Comparison of ENCODE assay signal across 8 mouse cellular contexts in genomic region chr10:9092237-9092885, GRCm38 (mm10).
DNase-seq lines count a peak whose midpoint lies in the region.

No protein-coding gene starts in this region.

- DNase-seq in gastrocnemius, adult 18-20 months (ENCODE audit: low spot score) = peak; percentile 1
- no peak for DNase-seq in gastrocnemius, postnatal 36 days
- DNase-seq in urinary bladder, postnatal 14 days (ENCODE audit: low spot score) = peak; percentile 51
- DNase-seq in urinary bladder, adult 2 months (ENCODE audit: low spot score) = no peak
- peak; percentile 79 to 86 for DNase-seq in heart, postnatal 10 days
- peak; percentile 51 for DNase-seq in lung, postnatal 36 days
- no peak for DNase-seq in left cerebral cortex, postnatal 36 days (ENCODE audit: low spot score in 2 of 2)
- DNase-seq in layer of hippocampus, adult 9-10 months (ENCODE audit: low spot score) = no peak

- intact Hi-C loops in gastrocnemius, postnatal 36 days (cut with DNase I) = no loop called here
- intact Hi-C loops in heart, postnatal 10 days (cut with DNase I) = no loop called here
- intact Hi-C loops in left cerebral cortex, postnatal 36 days (cut with DNase I) = no loop called here

Comparison
In these comparisons a context has a peak if more than half of its experiments do, and no peak if none do; other contexts are left out.
1. DNase-seq: peak in gastrocnemius, adult 18-20 months (single experiment), urinary bladder, postnatal 14 days (single experiment), heart, postnatal 10 days (2 of 2) and lung, postnatal 36 days (single experiment); none in gastrocnemius, postnatal 36 days (0 of 2), urinary bladder, adult 2 months (single experiment), left cerebral cortex, postnatal 36 days (0 of 2) and layer of hippocampus, adult 9-10 months (single experiment).